Mouse (Mus musculus) megakaryocyte, embryonic 14.5 days (primary cell): ENCODE data around the gene Dexi.

Experiments used
- FLI1 ChIP-seq: IDR thresholded peaks from 2 replicates; pipeline ENCODE4 v1.6.1; 2012; ENCODE audit warnings: low read length, inconsistent platforms, mixed read lengths
- GATA1 ChIP-seq: IDR thresholded peaks from 3 replicates; pipeline ENCODE4 v1.6.1; 2012; ENCODE audit warnings: mixed read lengths, low read length, inconsistent platforms, borderline replicate concordance

DNA sequence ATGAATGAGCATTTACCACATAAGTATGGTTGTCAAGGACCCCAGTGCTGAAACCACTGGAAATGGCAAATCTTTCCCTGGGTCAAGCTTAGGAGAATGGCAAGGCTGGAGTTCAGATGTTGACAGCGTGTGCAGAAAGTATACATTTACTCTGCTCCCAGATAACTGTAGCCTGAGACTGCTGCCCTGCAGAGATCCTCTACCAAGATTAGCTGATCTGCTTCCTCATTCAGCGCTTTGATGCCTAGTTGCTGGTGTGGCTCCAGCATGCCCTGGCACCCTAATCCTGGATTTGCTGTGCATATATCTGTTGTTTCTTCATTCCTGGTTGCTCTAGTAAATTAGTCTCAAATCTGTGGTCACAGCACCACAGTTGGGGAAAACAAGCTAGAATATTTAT is 11.0 kb upstream of the Dexi start:
- TF ChIP-seq GATA1 (no peak), FLI1 (no peak)
